ENCODE assay signal across 8 mouse cellular contexts in the genomic region with DNA sequence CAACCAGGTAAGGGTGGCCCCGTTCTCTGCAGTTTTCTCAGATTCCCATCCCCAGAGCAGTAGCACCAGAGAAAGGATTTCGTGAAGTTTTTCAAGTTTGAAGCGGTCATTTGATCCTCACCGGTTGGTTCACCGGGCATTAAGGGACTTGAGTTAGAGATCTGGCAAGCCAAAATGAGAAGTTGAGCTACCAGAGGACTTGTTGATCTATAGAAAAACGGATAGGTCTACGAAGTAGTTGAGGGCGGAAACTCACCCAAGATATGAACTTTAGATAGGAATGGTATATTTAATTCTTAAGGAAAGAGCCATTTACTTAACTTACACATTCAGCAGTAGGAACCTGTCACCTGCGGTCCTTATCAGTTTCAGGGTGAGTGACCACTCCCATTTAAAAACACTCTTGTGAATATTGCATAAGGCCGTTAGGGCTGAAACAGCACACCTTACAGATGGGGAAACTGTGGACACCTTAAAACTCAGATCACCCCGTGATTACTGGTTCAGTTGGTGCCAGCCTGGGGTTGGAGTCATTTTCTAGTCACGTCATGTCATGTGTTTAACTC. TPM values are rescaled to one million over a fixed set of nuclear protein-coding genes. Genes with fewer than 3 reads are reported as not detected.
DNase-seq lines count a peak whose midpoint lies in the region; ATAC-seq and TF ChIP-seq lines count a peak whose summit lies in the region.

No protein-coding gene starts in this region.

- no peak for TF ChIP-seq EP300 in liver, embryonic 14.5 days (IDR thresholded peaks at IDR 0.05; ENCODE audit: low read depth)

- H3K4me2 ChIP-seq in lung, embryonic 14.5 days: peak overlapping the region; percentile 91
- peak overlapping the region; percentile 95 for H3K4me2 ChIP-seq in forebrain, embryonic 13.5 days
- H3K4me2 ChIP-seq in liver, embryonic 14.5 days (ENCODE audit: low read depth): peak overlapping the region; percentile 87
- peak overlapping the region; percentile 98 for H3K4me2 ChIP-seq in stomach, embryonic 15.5 days

- no peak for ATAC-seq in lung, embryonic 14.5 days (ENCODE audit: insufficient read depth)
- no peak for ATAC-seq in forebrain, embryonic 13.5 days
- ATAC-seq in liver, embryonic 14.5 days (ENCODE audit: insufficient read depth): no peak
- no peak for ATAC-seq in stomach, embryonic 15.5 days (ENCODE audit: insufficient read depth, low FRiP score, low read depth)

- no peak for DNase-seq in lung, embryonic 14.5 days
- no peak for DNase-seq in lung, postnatal 14 days
- DNase-seq in liver, embryonic 14.5 days (ENCODE audit: low read depth in 3 of 3, low spot score in 3 of 3): peak in 1 of 3 experiments; percentile 49
- DNase-seq in spleen, postnatal 4 days (ENCODE audit: low spot score in 2 of 2): no peak
- DNase-seq in T-cell, adult 2 months (ENCODE audit: low spot score): no peak
- no peak for DNase-seq in layer of hippocampus, adult 18-20 months (ENCODE audit: low spot score in 2 of 2)

- peaks cover 5% of the 10 kb centered on the region; the same call in 1 of the 2 replicates for H3K4me1 ChIP-seq in lung, embryonic 14.5 days (ENCODE audit: insufficient read depth)
- peaks cover 16% of the 10 kb centered on the region for H3K4me1 ChIP-seq in forebrain, embryonic 13.5 days
- peaks cover 24 to 25% of the 10 kb centered on the region in 2 experiments for H3K4me1 ChIP-seq in liver, embryonic 14.5 days (replicated peaks; ENCODE audit: control insufficient read depth in 2 of 2, insufficient read depth in 2 of 2, low read length in 1 of 2)
- peaks cover 5% of the 10 kb centered on the region; the same call in 1 of the 2 replicates for H3K4me1 ChIP-seq in stomach, embryonic 15.5 days

- no peaks in the 10 kb centered on the region for H3K27me3 ChIP-seq in lung, embryonic 14.5 days (ENCODE audit: insufficient read depth, low read length)
- H3K27me3 ChIP-seq in forebrain, embryonic 13.5 days: peaks cover 5% of the 10 kb centered on the region
- H3K27me3 ChIP-seq in liver, embryonic 14.5 days (ENCODE audit: control insufficient read depth, insufficient read depth, low read length): no peaks in the 10 kb centered on the region
- H3K27me3 ChIP-seq in stomach, embryonic 15.5 days (replicated peaks): no peaks in the 10 kb centered on the region

- H3K27ac ChIP-seq in lung, embryonic 14.5 days (ENCODE audit: low read depth): peak overlapping the region; percentile 86
- no peak overlapping the region for H3K27ac ChIP-seq in forebrain, embryonic 13.5 days
- H3K27ac ChIP-seq in liver, embryonic 14.5 days: peak overlapping the region; percentile 95
- H3K27ac ChIP-seq in stomach, embryonic 15.5 days: no peak overlapping the region

- H3K4me3 ChIP-seq in lung, embryonic 14.5 days (ENCODE audit: low read depth, low read length): peak overlapping the region; percentile 67
- peak overlapping the region; percentile 55 for H3K4me3 ChIP-seq in forebrain, embryonic 13.5 days
- peak overlapping the region; percentile 71 to 95 for H3K4me3 ChIP-seq in liver, embryonic 14.5 days (ENCODE audit: insufficient read depth in 1 of 2, low read depth in 2 of 2, low read length in 2 of 2)
- H3K4me3 ChIP-seq in stomach, embryonic 15.5 days (replicated peaks): peak overlapping the region; percentile 59

- 14% methylated on average over 12 of the region's 12 CpGs for WGBS in lung, embryonic 14.5 days
- WGBS in forebrain, embryonic 13.5 days: 26% methylated on average over 12 of the region's 12 CpGs
- 3% methylated on average over 12 of the region's 12 CpGs for WGBS in liver, embryonic 14.5 days (ENCODE audit: insufficient replicate concordance)
- 18% methylated on average over 12 of the region's 12 CpGs for WGBS in stomach, embryonic 15.5 days

- peak overlapping the region; percentile 72 for H3K9ac ChIP-seq in lung, embryonic 14.5 days
- H3K9ac ChIP-seq in forebrain, embryonic 13.5 days: peak overlapping the region; percentile 64
- peak overlapping the region; percentile 92 for H3K9ac ChIP-seq in liver, embryonic 14.5 days (replicated peaks)
- peak overlapping the region; percentile 65; the same call in 1 of the 2 replicates for H3K9ac ChIP-seq in stomach, embryonic 15.5 days

- no peaks in the 10 kb centered on the region for H3K9me3 ChIP-seq in lung, embryonic 14.5 days (ENCODE audit: low read depth, low read length)
- no peaks in the 10 kb centered on the region for H3K9me3 ChIP-seq in forebrain, embryonic 13.5 days (replicated peaks)
- no peaks in the 10 kb centered on the region for H3K9me3 ChIP-seq in liver, embryonic 14.5 days (ENCODE audit: control insufficient read depth, low read length)
- H3K9me3 ChIP-seq in stomach, embryonic 15.5 days: no peaks in the 10 kb centered on the region

- TF ChIP-seq CTCF in lung, embryonic 14.5 days (IDR thresholded peaks at IDR 0.05; ENCODE audit: low read depth): no peak
- TF ChIP-seq CTCF in liver, embryonic 14.5 days (IDR thresholded peaks at IDR 0.05; ENCODE audit: low read depth): no peak

- H3K36me3 ChIP-seq in lung, embryonic 14.5 days (ENCODE audit: insufficient read depth): no peaks in the 10 kb centered on the region
- no peaks in the 10 kb centered on the region for H3K36me3 ChIP-seq in forebrain, embryonic 13.5 days (ENCODE audit: poor library complexity, severe bottlenecking)
- H3K36me3 ChIP-seq in liver, embryonic 14.5 days (replicated peaks; ENCODE audit: control insufficient read depth, insufficient read depth, low read depth): peaks cover 24% of the 10 kb centered on the region
- no peaks in the 10 kb centered on the region for H3K36me3 ChIP-seq in stomach, embryonic 15.5 days

RNA-seq across cellular contexts. Expression of a gene that starts 1.7 kb away (rescaled TPM):
- 20.2 and 22.6 TPM in 2 replicates for polyA plus RNA-seq in lung, embryonic 14.5 days (2014; fragmentation: Nextera tagmentation; extraction: Ambion mirVana)
- 5.9 and 7.5 TPM in 2 replicates for polyA plus RNA-seq in forebrain, embryonic 13.5 days (2015; fragmentation: Nextera tagmentation; extraction: Ambion mirVana)
- 22.8 and 27.5 TPM in 2 replicates for polyA plus RNA-seq in liver, embryonic 14.5 days (2012; rRNA removed)
- 55.4 and 56.8 TPM in 2 replicates for polyA plus RNA-seq in liver, embryonic 14.5 days (2014; fragmentation: Nextera tagmentation; extraction: Ambion mirVana)
- 13.3 and 15.4 TPM in 2 replicates for polyA plus RNA-seq in stomach, embryonic 15.5 days (2015; fragmentation: Nextera tagmentation; extraction: Ambion mirVana)
- total RNA-seq in layer of hippocampus, adult 18-20 months (2021): 1 to 10 TPM; 2.6 TPM

Comparison
In these comparisons a context has a peak if more than half of its experiments do, and no peak if none do; other contexts are left out.
1. H3K27ac ChIP-seq: peak in lung, embryonic 14.5 days (single experiment) and liver, embryonic 14.5 days (single experiment); none in forebrain, embryonic 13.5 days (single experiment) and stomach, embryonic 15.5 days (single experiment).
2. Peak in every context shown above with its lines, with median percentiles within 50 percentile points of each other: H3K4me2 ChIP-seq, H3K4me3 ChIP-seq and H3K9ac ChIP-seq.